In genomic region chr12:69824881-69825597, GRCm38 (mm10) we compare ENCODE assay signal across 23 mouse cellular contexts. TPM values are rescaled to one million over a fixed set of nuclear protein-coding genes. Genes with fewer than 3 reads are reported as not detected.
DNase-seq lines count a peak whose midpoint lies in the region; ATAC-seq and TF ChIP-seq lines count a peak whose summit lies in the region.
"Had no signal": no experiment of that assay in that cellular context is flagged by ENCODE, and none has a peak within 500 bp of the region (broad histone marks: within the 10 kb centered on the region; RNA-seq: fewer than 3 reads in every experiment).

No protein-coding gene starts in this region.

- peak overlapping the region; percentile 19; the same call in 1 of the 2 replicates for H3K27ac ChIP-seq in liver, embryonic 15.5 days (replicated peaks)
- no peak overlapping the region for H3K27ac ChIP-seq in liver, postnatal 0 days (ENCODE audit: low read depth)
- H3K27ac ChIP-seq: hindbrain, embryonic 12.5 days; limb, embryonic 12.5 days; lung, embryonic 15.5 days; macrophage; stomach, postnatal 0 days had no signal

- H3K4me3 ChIP-seq in liver, embryonic 15.5 days (replicated peaks): no peak overlapping the region
- no peak overlapping the region for H3K4me3 ChIP-seq in liver, postnatal 0 days (ENCODE audit: low read depth, low read length)
- H3K4me3 ChIP-seq: hindbrain, embryonic 12.5 days; limb, embryonic 12.5 days; lung, embryonic 15.5 days; myocyte had no signal

- no peaks in the 10 kb centered on the region for H3K4me1 ChIP-seq in liver, embryonic 15.5 days (replicated peaks)
- no peaks in the 10 kb centered on the region for H3K4me1 ChIP-seq in liver, postnatal 0 days (ENCODE audit: insufficient read depth)
- H3K4me1 ChIP-seq: hindbrain, embryonic 12.5 days; limb, embryonic 12.5 days; lung, embryonic 15.5 days had no signal

- no peak overlapping the region for H3K4me2 ChIP-seq in liver, embryonic 15.5 days
- H3K4me2 ChIP-seq in liver, postnatal 0 days (ENCODE audit: low read depth, low read length): no peak overlapping the region
- H3K4me2 ChIP-seq: heart, embryonic 11.5 days; hindbrain, embryonic 12.5 days; limb, embryonic 12.5 days; liver, embryonic 11.5 days; lung, embryonic 15.5 days had no signal

- ATAC-seq in liver, embryonic 15.5 days (ENCODE audit: insufficient read depth): no peak
- no peak for ATAC-seq in liver, postnatal 0 days
- peak; percentile 93 for ATAC-seq in CD4-positive, CD25-positive, alpha-beta regulatory T cell, adult 4 months
- ATAC-seq: forebrain, embryonic 14.5 days; midbrain, embryonic 16.5 days had no signal

- WGBS in liver, embryonic 15.5 days (ENCODE audit: insufficient replicate concordance): 84% methylated on average over 9 of the region's 9 CpGs
- 91% methylated on average over 9 of the region's 9 CpGs for WGBS in liver, postnatal 0 days (ENCODE audit: insufficient replicate concordance)

- H3K9ac ChIP-seq in liver, embryonic 15.5 days: no peak overlapping the region
- H3K9ac ChIP-seq in liver, postnatal 0 days (replicated peaks): no peak overlapping the region
- H3K9ac ChIP-seq: hindbrain, embryonic 12.5 days; limb, embryonic 12.5 days; lung, embryonic 15.5 days had no signal

- peak; percentile 41 to 46 for DNase-seq in adrenal gland, postnatal 36 days
- DNase-seq in adrenal gland, postnatal 14 days: no peak
- no peak for DNase-seq in liver, postnatal 0 days
- DNase-seq in naive thymus-derived CD4-positive, alpha-beta T cell, adult 2 months (ENCODE audit: low read depth): peak; percentile 13
- no peak for DNase-seq in layer of hippocampus, postnatal 25 days (ENCODE audit: extremely low spot score in 1 of 2, low spot score in 1 of 2)
- DNase-seq: B cell, adult 2 months; cerebellum, adult 9-10 months; kidney, adult 2 months; kidney, postnatal 36 days; thymus, adult 2 months had no signal

- no peak for TF ChIP-seq CTCF in liver, postnatal 0 days (IDR thresholded peaks at IDR 0.05; ENCODE audit: low read depth)

- no peaks in the 10 kb centered on the region for H3K9me3 ChIP-seq in liver, embryonic 15.5 days (replicated peaks)
- H3K9me3 ChIP-seq in liver, postnatal 0 days (ENCODE audit: low read length): no peaks in the 10 kb centered on the region
- H3K9me3 ChIP-seq: hindbrain, embryonic 12.5 days; lung, embryonic 15.5 days had no signal

- peaks cover 90% of the 10 kb centered on the region for H3K36me3 ChIP-seq in liver, embryonic 15.5 days (replicated peaks)
- peaks cover 74% of the 10 kb centered on the region for H3K36me3 ChIP-seq in liver, postnatal 0 days (replicated peaks; ENCODE audit: insufficient read depth, low read length)

- H3K27me3 ChIP-seq in liver, embryonic 15.5 days: no peaks in the 10 kb centered on the region
- H3K27me3 ChIP-seq in liver, postnatal 0 days (ENCODE audit: insufficient read depth, low read length): no peaks in the 10 kb centered on the region
- H3K27me3 ChIP-seq: hindbrain, embryonic 12.5 days; limb, embryonic 12.5 days; lung, embryonic 15.5 days had no signal

- TF ChIP-seq EP300 in liver, postnatal 0 days (IDR thresholded peaks at IDR 0.05; ENCODE audit: low read depth): no peak

RNA-seq across cellular contexts. Expression of gene Cdkl1, which starts 34.0 kb away (rescaled TPM):
- 1 to 10 TPM; 1.2 to 1.4 TPM for total RNA-seq in adrenal gland, postnatal 36 days (2021)
- 3.0 and 5.0 TPM in 2 replicates for total RNA-seq in adrenal gland, postnatal 14 days (2021)
- 1.5 and 1.7 TPM in 2 replicates for polyA plus RNA-seq in liver, embryonic 15.5 days (2015; fragmentation: Nextera tagmentation; extraction: Ambion mirVana)
- polyA plus RNA-seq in liver, postnatal 0 days (2015; fragmentation: Nextera tagmentation; extraction: Ambion mirVana): 1.8 and 2.2 TPM in 2 replicates
- polyA plus RNA-seq in CD4-positive, CD25-positive, alpha-beta regulatory T cell, adult 4 months (2017; shearing (Covaris generic)): not detected
- total RNA-seq in layer of hippocampus, postnatal 25 days (2021): 10 to 100 TPM; 20.5 to 20.9 TPM
- total RNA-seq: granulocyte monocyte progenitor cell, adult 5-6 weeks had no signal
- polyA plus RNA-seq: macrophage had no signal

Comparison
In these comparisons a context has a peak if more than half of its experiments do, and no peak if none do; other contexts are left out.
1. DNase-seq: peak in adrenal gland, postnatal 36 days (2 of 2) and naive thymus-derived CD4-positive, alpha-beta T cell, adult 2 months (single experiment); none in adrenal gland, postnatal 14 days (single experiment), liver, postnatal 0 days (single experiment) and layer of hippocampus, postnatal 25 days (0 of 2).